Mouse (Mus musculus) CD4-positive, CD25-positive, alpha-beta regulatory T cell, adult 2 months (primary cell): Measurements from ENCODE around the gene Pkmyt1.
"Not testable (repeated sequence)": the region's sequence is repeated elsewhere in the genome, so short reads cannot be mapped to it uniquely, and the experiment has no call there.

Experiments
- DNase-seq: peaks from one replicate; pipeline ENCODE4 v3.0.0-alpha.2; 2012; ENCODE audit warnings: low read depth, low spot score

Gene Pkmyt1

GRCm38 (mm10) chr17:23747471-23747870 is 21.3 kb downstream of the Pkmyt1 start:
- DNase-seq: no peak

DNA sequence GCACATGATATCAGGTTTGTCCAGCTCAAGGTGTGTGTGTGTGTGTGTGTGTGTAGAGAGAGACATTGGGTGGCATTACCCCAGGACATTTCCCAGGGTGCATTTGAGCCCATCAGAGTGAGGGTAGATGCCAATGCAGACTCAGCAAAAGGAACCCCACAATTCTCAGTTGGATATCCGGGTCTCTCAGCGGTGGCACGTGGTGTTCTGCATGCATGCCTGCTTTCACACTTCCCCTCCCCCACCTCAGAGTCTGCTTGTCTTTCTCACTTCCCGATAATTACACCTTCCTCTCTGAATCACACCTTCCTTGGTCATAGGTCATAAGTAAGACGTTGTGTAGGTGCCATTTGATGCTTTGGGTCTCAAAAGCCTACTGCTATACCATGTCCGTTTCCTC is 21.9 kb downstream of the Pkmyt1 start:
- peak; percentile 44 for DNase-seq

DNA sequence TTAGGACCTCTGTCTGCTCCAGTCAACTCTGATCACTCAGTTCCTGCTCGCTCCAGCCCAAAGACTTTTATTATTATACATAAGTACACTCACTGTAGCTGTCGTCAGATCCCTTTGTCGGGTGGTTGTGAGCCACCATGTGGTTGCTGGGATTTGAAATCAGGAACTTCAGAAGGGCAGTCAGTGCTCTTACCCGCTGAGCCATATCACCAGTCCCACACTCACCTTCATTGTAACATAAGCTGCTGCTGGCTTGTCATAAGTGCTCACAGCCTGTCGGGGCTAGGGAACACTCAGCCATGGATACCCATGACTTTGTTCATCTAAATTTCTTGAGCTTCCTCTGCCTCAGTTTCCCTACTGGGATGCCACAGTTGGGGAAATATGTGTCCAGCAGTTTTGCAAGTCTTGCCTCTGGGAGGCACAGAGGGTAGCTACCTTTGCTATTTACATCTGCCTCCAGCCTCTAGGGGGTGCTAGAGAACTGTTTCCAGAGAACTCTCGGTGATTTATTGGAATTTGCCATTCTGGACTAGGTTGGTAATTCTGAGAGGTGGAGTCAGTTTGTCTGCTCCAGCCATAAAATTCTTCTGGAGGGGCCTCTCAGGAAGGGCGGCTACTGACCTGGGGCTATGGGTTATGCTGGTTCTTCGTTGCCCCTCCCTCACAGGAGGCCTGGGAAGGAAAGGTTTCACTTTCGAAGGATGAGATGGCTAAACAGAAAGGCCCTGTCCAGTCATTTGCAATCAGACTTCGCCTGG is 22.7 kb downstream of the Pkmyt1 start:
- DNase-seq: peak; percentile 87

- DNase-seq: no peak
These were observed 23.5 kb downstream of the Pkmyt1 start for GRCm38 (mm10) chr17:23749400-23750191.

DNA sequence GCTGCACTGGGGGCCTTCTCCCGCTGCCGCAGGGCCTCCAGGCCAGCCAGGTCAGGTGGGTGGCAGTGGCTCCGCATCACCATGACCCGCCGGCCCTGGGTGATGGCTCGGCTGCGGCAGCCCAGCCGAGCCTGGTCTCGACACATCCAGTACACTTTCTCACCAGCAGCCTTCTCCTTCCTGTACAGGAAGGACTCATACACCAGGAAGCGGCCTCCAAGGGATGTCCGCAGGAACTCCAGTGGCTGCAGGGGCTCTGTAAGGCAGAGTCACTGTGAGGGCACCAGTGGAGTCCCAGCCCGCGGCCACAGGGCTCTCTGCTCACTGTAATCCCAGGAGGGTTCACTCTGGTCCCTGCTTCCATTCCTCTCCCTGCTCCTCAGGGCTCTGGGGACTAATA is 29.6 kb downstream of the Pkmyt1 start:
- DNase-seq: no peak

- DNase-seq: no peak
These were observed 31.4 kb downstream of the Pkmyt1 start for GRCm38 (mm10) chr17:23757581-23757980.

GRCm38 (mm10) chr17:23758801-23759200 is 32.7 kb downstream of the Pkmyt1 start:
- no peak for DNase-seq

DNA sequence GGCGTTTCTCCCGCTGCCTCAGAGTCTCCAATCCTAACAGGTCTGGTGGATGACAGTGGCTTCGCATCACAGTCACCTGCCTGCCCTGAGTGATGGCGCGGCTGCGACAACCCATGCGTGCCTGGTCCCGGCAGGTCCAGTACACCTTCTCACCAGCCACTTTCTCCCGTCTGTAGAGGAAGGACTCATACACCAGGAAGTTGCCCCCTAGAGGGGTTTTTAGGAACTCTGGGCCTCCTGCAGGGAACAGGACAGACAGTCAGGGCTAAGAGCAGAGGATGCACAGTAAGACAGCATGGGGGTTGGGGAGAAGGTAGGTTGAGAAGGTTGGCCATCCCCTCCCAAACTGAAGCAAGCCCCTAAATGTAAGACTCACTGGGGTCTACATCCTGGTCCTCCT is 34.1 kb downstream of the Pkmyt1 start:
- DNase-seq: no peak

DNA sequence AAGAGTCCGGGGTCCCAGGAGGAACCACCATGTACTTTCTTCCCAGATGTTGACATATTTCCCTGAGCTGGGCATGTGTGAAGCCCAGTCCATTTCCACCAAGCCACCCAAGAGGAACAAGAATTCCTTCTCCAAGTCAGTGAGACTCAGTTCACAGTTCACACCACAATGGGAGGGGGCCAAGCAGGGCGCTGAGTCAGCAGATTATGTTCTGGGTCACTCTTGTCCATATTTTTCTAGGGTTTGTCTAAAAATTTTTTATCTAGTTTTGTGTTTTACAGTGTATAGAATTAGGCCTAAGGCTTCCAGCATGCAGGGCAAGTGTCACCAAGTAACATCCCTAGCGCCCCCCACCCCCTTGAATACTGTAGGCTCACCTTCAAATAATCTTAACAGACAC is 35.0 kb downstream of the Pkmyt1 start:
- no peak for DNase-seq

DNA sequence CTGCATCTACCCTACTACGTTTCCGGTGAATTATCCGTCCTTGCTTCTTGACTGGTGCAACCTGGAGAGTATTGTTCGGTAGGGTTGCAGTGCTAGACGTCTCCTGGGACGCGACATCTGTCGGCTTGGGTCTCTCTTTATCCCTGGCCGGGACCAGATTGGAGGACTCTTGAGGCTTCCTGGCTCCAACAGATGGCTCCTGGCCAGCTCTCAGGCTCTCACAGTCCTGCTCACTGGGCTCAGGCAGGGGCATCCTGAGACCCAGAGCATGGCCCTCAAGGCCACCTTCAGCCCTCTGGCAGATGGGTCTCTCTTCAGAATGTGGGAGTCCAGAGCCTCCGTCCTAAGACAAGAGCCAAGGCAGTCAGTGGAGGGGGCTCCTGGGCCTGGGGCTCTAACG is 36.8 kb downstream of the Pkmyt1 start:
- no peak for DNase-seq

GRCm38 (mm10) chr17:23770493-23770892 is 44.4 kb downstream of the Pkmyt1 start:
- DNase-seq: no peak

- DNase-seq: no peak
These were observed 44.8 kb downstream of the Pkmyt1 start for GRCm38 (mm10) chr17:23770896-23771283.

DNA sequence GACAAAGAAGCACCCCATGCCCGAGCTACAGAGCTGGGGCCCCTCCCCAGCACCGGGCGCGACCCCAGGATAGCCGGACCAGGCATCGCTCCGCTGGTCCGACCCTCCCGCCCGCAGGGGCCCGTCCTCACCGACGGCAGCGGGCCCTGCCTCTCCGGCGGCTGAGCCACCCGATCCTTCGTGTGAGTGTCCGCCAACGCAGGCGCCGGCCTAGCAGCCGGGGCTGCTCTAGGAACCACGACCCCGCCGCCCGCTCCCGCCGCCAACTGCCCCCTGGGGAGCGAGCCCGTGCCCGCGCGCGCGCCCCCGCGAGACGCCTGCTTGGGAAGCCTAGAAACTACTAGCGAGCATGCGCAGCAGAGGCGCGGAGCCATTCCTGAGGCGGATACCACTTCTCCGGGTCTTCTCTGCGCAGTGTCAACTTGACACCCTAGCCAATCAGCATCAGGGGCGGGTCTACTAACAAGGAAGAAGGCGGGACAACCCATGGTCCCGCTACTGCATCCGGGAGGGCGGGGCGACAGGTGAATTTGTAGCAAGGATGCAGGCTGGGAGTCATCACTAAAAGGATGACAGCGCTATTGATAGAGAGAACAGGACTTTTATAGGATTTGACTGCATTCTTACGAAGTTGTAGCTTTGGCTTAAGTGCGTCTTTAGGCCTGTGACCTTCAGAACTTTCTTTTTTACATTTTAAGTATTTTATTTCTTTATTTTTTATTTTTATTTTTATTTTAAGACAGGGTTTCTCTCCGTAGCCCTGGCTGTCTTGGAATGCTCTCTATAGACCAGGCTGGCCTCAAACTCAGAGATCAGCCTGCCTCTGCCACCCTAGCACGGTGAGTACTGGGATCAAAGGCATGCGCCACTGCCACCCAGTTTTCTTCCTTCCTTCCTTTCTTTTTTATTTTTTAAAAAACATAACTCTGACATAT is 45.4 kb downstream of the Pkmyt1 start, which contains the start of gene Flywch1:
Gene Flywch1, minus strand, starts transcription at position 319 of the 935 bp plus-strand sequence.
- peak; percentile 98 for DNase-seq

GRCm38 (mm10) chr17:23772219-23772556 is 46.1 kb downstream of the Pkmyt1 start:
- not testable (repeated sequence) for DNase-seq

- no peak for DNase-seq
These were observed 47.5 kb downstream of the Pkmyt1 start for GRCm38 (mm10) chr17:23773676-23774075.

DNA sequence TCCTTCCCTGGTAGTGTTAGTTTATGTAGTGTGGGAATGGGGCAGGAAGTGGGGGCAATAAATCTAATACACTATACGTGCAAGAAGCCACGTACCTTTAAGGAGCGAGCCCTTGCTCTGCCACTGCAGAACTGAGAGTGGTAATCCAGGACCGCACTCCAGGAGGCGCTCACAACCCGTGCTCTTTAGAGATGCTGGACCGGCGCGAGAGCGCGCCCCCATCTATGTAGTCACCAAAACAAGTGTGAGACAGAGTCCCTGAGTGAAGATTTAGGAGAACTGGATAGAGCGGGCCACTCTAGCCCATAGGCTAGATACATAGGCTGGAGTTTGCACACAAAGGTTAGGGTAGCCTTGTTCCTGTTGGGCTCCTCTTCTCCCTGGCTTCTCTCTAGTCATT is 48.0 kb downstream of the Pkmyt1 start:
- peak; percentile 92 for DNase-seq

GRCm38 (mm10) chr17:23776216-23776615 is 50.1 kb downstream of the Pkmyt1 start:
- no peak for DNase-seq

DNA sequence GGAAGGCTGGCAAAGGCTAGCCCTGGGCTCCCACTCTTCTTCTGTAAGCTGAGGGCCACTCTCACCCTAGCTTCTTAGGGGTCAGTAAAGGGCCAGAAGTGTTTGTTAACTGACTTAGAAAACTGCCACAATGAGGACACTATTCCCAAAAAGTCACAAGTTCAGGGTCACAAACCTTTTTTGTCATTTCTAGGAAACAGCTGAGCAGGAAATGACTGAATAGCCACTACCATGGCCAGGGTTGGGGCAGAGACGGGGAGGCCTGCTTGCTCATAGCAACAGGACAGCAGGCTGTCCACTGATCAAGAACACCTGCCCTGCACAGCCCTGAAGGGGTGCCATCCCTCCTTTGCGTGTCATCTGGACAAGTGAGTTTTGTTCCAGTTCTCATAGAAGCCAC is 51.0 kb downstream of the Pkmyt1 start:
- DNase-seq: no peak

DNA sequence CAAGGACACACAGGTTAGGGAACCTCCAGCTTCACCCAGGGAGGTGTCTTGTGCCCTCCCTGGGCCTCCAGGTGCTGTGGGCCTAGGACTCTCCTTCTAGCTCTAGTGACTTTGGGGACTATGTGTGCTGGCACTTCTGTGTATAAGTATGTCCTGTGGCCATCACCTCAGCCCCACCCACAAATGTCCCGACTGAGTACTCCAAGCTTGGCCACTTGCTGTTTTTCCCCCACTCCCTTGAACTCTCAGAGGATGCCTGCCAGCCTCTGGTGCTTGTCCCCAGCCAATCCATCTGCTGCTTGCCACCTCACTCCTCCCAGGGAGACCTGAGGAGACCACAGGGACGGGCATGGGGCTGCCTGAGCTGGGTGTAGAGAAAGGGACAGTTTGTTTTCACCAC is 52.3 kb downstream of the Pkmyt1 start:
- DNase-seq: no peak

- no peak for DNase-seq
These were observed 57.2 kb downstream of the Pkmyt1 start for GRCm38 (mm10) chr17:23783352-23783751.

GRCm38 (mm10) chr17:23785561-23786471 is 59.7 kb downstream of the Pkmyt1 start, which contains the start of gene Flywch2:
TSS of gene Flywch2 (minus strand) at chr17:23786081.
- peak; percentile 86 for DNase-seq
